Mouse (Mus musculus): ENCODE measurements around the gene Jakmip3.
A peak's percentile ranks its signal among the peaks of the same experiment; 100 is the strongest.

Jakmip3 gene

GRCm38 (mm10) chr7:138940612-138941461 lies at the start of gene Jakmip3:
Jakmip3 (plus strand) TSS chr7:138940730.
- DNase-seq (ENCODE audit: low read depth, low spot score), result no peak

- no peak for DNase-seq (ENCODE audit: low read depth, low spot score)
Measured at GRCm38 (mm10) chr7:138898122-138898521, 42.4 kb upstream of the Jakmip3 start.

GRCm38 (mm10) chr7:138898743-138899142 lies 41.8 kb upstream of the Jakmip3 start:
- DNase-seq (ENCODE audit: low read depth, low spot score), result no peak

- DNase-seq (ENCODE audit: low read depth, low spot score), result no peak
Measured at GRCm38 (mm10) chr7:138903886-138904435, 36.6 kb upstream of the Jakmip3 start.

- no peak for DNase-seq (ENCODE audit: low read depth, low spot score)
Measured at GRCm38 (mm10) chr7:138906441-138906840, 34.1 kb upstream of the Jakmip3 start.

GRCm38 (mm10) chr7:138907043-138907442 lies 33.5 kb upstream of the Jakmip3 start:
- DNase-seq (ENCODE audit: low read depth, low spot score), result peak; percentile 88

GRCm38 (mm10) chr7:138907976-138908375 lies 32.6 kb upstream of the Jakmip3 start:
- DNase-seq (ENCODE audit: low read depth, low spot score), result no peak

- DNase-seq (ENCODE audit: low read depth, low spot score), result no peak
Measured at GRCm38 (mm10) chr7:138908768-138909276, 31.7 kb upstream of the Jakmip3 start.

- peak; percentile 85 for DNase-seq (ENCODE audit: low read depth, low spot score)
Measured at GRCm38 (mm10) chr7:138909277-138910192, 31.0 kb upstream of the Jakmip3 start, which contains the start of gene Bnip3. Bnip3 (minus strand) TSS chr7:138909519.

GRCm38 (mm10) chr7:138910193-138910562 lies 30.4 kb upstream of the Jakmip3 start:
- no peak for DNase-seq (ENCODE audit: low read depth, low spot score)

GRCm38 (mm10) chr7:138913616-138914015 lies 26.9 kb upstream of the Jakmip3 start:
- no peak for DNase-seq (ENCODE audit: low read depth, low spot score)

GRCm38 (mm10) chr7:138919156-138919944 lies 21.2 kb upstream of the Jakmip3 start:
- peak; percentile 95 for DNase-seq (ENCODE audit: low read depth, low spot score)

GRCm38 (mm10) chr7:138921611-138922010 lies 18.9 kb upstream of the Jakmip3 start:
- DNase-seq (ENCODE audit: low read depth, low spot score), result no peak

GRCm38 (mm10) chr7:138923756-138924425 lies 16.6 kb upstream of the Jakmip3 start:
- no peak for DNase-seq (ENCODE audit: low read depth, low spot score)

- no peak for DNase-seq (ENCODE audit: low read depth, low spot score)
Measured at GRCm38 (mm10) chr7:138928456-138928855, 12.1 kb upstream of the Jakmip3 start.

GRCm38 (mm10) chr7:138934523-138934922 lies 6.0 kb upstream of the Jakmip3 start:
- no peak for DNase-seq (ENCODE audit: low read depth, low spot score)

GRCm38 (mm10) chr7:138938991-138939390 lies 1.5 kb upstream of the Jakmip3 start:
- no peak for DNase-seq (ENCODE audit: low read depth, low spot score)

- no peak for DNase-seq (ENCODE audit: low read depth, low spot score)
Measured at GRCm38 (mm10) chr7:138940256-138940611, 296 bp upstream of the Jakmip3 start.

GRCm38 (mm10) chr7:138941571-138941970 lies 1.0 kb downstream of the Jakmip3 start:
- no peak for DNase-seq (ENCODE audit: low read depth, low spot score)

GRCm38 (mm10) chr7:138942301-138942700 lies 1.8 kb downstream of the Jakmip3 start:
- no peak for DNase-seq (ENCODE audit: low read depth, low spot score)

All from skeletal muscle tissue, adult 2 months (tissue).